Mouse (Mus musculus) hindbrain, embryonic 11.5 days (tissue): ENCODE data around the gene Tmem121b. TPM values are rescaled to one million over a fixed set of nuclear protein-coding genes. Genes with fewer than 3 reads are reported as not detected.

Experiments
- polyA plus RNA-seq: library from polyadenylated mRNA; unstranded; fragments of >200 nt; fragmentation: Nextera tagmentation; extraction: Ambion mirVana; gene quantifications from 2 replicates; pipeline ENCODE4 v1.2.1, GENCODE M21; 2014

Tmem121b gene
- polyA plus RNA-seq, 1 experiment from 2014 or later, result 1.8 TPM

Other genes starting within 250 kb of the Tmem121b start
- gene D330020A13Rik, start 199.4 kb downstream of the Tmem121b start, polyA plus RNA-seq, result 0.15 TPM in 1 of 2 replicates, not detected in the other
- gene B4galnt3, start 199.2 kb downstream of the Tmem121b start, polyA plus RNA-seq, result not detected in 2 replicates
- 57.4 and 63.1 TPM in 2 replicates for gene Kdm5a, start 129.7 kb downstream of the Tmem121b start, polyA plus RNA-seq
- 24.7 and 24.8 TPM in 2 replicates for gene Ccdc77, start 129.4 kb downstream of the Tmem121b start, polyA plus RNA-seq
- 2.8 and 5.4 TPM in 2 replicates for gene Il17ra, start 30.6 kb downstream of the Tmem121b start, polyA plus RNA-seq
- 12.9 and 13.8 TPM in 2 replicates for gene Hdhd5, start 37.5 kb upstream of the Tmem121b start, polyA plus RNA-seq
- gene Cecr2, start 172.6 kb upstream of the Tmem121b start, polyA plus RNA-seq, result 18.8 and 27.7 TPM in 2 replicates